Mouse (Mus musculus) bone marrow, adult 2 months (tissue): ENCODE data around the gene Prr15l.

Experiments
- CTCF ChIP-seq: fragments of 200-500 bp; IDR thresholded peaks from 2 replicates; pipeline ENCODE4 v1.5.1; 2011; ENCODE audit warnings: low read length, control low read depth; ENCODE audit not compliant: control insufficient read depth, insufficient read depth
- POLR2A ChIP-seq: fragments of 200-500 bp; IDR thresholded peaks from 2 replicates; pipeline ENCODE4 v1.6.1; 2011; ENCODE audit warnings: low read depth, mild to moderate bottlenecking, control low read depth, low read length, borderline replicate concordance; ENCODE audit not compliant: control insufficient read depth

- TF ChIP-seq CTCF = no peak
- no peak for TF ChIP-seq POLR2A
Observed at GRCm38 (mm10) chr11:96968476-96968875, 40.6 kb downstream of the Prr15l start.
